Mouse (Mus musculus) left cerebral cortex, postnatal 10 days (tissue): Measurements from ENCODE around the gene Gm40460. TPM values are rescaled to one million over a fixed set of nuclear protein-coding genes. Genes with fewer than 3 reads are reported as not detected.
"Not testable (repeated sequence)": the region's sequence is repeated elsewhere in the genome, so short reads cannot be mapped to it uniquely, and the experiment has no call there.

ENCODE experiments used
- DNase-seq, 2 experiments: peaks; one replicate each; pipeline ENCODE4 v3.0.0; 2021 to 2022; ENCODE audit warnings: low spot score in 2 of 2, mixed read lengths in 1 of 2; ENCODE audit errors: extremely low spot score in 1 of 2
- intact Hi-C: fragments of 180-260 bp; cut with DNase I; formaldehyde crosslinking; loops from one replicate; pipeline ENCODE4 v1.15.1; 2025
- total RNA-seq, 2 experiments: library from RNA; stranded (reverse); gene quantifications; 2 replicates each; pipeline ENCODE4 v1.2.3; 2021

The Gm40460 gene
- not detected for total RNA-seq

DNA sequence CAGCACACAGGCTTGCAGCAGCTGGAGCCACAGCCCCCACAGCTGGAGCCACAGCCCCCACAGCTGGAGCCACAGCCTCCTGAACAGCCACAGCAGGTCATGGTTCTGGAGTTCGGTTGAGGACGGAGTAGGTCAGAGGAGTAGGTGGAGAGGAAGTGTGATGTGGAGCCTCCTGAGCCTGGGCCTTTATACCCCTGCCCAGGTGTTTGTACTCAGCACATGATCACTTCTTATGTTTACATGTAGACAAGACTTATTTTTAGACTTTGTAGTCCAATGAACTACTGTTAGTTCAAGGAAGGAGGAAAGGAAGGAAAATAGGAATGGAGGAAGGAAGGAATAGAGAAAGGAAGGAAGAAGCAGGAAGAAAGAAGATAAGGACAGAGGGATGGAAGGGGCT is at the start of gene Gm40460:
Gene Gm40460 (minus strand): TSS at position 101 of the 400 bp plus-strand sequence.
- intact Hi-C loops: no loop called here

DNA sequence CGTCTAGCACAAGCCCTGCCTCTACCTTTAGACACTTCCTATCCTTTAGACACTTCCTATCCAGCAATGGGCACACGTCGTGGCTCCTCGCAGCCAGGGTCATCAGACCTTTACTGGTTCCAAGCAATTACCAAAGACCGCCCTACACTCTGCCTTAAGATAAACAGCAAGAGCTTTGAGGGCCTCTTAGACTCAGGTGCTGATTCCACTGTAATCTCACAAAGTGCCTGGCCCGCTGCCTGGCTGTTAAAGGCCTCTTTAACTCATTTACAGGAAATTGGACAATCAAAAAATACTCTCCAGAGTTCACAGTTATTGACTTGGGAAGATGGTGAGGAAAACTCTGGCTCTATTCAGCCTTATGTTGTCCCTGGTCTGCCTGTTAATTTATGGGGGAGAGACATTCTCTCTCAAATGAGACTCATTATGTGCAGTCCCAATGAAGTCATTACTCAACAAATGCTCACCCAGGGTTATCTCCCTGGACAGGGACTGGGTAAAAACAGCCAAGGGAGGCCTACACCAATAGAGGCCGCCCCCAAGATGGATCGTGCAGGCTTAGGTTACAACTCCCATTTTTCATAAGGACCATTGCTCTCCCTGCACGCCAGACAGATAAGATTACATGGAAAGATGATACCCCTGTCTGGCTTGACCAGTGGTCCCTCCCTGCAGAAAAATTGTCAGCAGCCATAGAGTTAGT is 45.2 kb upstream of the Gm40460 start:
- DNase-seq, intact Hi-C loops: not testable (repeated sequence)

More for the DNA sequence above, at the start of gene Gm40460:
- no peak for DNase-seq

DNA sequence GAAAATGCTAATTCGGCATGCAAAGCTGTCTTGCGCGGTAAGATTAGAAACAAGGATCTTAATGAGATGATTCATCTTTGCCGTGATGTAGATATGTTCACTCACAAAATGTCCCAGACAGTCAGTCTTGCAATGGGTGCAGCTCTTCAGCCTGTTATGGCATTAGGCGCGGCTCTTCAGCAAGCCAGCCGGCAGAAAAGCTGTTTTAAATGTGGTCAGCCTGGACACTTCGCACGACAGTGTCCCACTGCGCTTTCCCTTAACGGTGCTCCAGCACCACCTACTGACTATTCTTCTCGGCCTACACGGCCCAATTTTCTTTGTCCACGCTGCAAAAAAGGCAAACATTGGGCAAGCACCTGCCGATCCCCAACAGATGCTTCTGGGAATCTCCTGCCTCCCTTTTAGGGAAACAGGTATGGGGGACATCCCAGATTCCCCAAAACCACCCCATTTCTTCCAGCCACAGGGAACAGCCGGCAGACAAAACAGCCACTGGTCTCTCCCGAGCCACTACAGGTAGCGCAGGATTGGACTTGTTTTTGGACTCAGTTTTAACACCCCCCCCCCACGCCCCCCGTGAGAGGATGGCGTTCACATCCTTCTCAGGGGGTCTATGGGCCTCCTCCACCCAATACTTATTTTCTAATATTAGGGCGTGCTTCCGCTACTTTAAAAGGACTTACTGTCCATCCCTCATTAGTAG is 44.4 kb upstream of the Gm40460 start:
- intact Hi-C loops: no loop called here
- DNase-seq: peak; percentile 20 to 45

DNA sequence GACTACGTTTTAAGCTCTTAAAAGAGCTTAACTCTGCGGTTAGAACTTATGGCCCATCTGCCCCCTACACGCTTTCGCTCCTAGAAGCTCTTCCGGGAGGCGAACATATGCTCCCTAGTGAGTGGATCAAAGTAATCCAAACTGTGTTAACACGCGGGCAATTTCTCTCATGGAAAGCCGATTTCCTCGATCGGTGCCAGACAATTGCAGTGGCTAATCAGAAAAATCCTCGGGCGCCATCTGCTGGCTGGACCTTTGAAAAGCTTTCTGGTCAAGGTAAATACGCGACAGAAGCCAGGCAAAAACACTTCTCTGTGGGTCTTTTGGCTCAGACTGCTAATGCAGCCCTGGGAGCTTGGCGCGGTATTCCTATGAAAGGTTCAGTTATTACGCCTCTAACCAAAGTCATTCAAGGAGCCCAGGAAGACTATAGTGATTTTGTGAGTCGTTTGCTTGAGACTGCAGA is 43.8 kb upstream of the Gm40460 start:
- peak; percentile 90 to 93 for DNase-seq
- intact Hi-C loops: no loop called here

DNA sequence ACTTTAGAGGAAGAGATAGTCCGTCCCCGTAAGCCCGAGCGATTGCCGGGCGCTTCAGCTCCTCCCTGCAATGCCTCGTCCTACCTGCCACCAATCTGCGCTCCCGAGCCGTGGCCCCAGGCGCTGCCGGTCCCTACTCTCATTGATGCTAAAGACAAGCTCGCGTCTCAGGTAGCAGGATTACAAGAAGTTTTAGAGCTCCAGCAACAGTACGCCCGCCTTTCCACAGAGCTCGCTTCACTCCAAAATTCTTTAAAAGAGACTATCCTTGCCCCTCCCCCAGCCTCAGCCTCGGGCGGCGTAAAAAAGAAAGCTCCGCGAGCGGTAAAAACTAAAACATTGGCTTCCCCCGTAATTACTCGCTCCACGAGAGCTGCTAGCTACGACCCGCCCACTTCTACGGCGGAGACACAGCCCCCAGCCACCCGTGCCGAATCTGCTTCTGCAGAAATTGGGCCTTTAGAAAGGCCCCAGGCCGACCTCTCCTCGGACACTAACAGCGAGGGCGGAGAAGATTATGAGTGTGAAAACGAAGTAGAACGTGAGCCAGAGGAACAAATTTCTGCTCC is 43.2 kb upstream of the Gm40460 start:
- peak; percentile 16 to 70 for DNase-seq
- intact Hi-C loops: no loop called here

DNA sequence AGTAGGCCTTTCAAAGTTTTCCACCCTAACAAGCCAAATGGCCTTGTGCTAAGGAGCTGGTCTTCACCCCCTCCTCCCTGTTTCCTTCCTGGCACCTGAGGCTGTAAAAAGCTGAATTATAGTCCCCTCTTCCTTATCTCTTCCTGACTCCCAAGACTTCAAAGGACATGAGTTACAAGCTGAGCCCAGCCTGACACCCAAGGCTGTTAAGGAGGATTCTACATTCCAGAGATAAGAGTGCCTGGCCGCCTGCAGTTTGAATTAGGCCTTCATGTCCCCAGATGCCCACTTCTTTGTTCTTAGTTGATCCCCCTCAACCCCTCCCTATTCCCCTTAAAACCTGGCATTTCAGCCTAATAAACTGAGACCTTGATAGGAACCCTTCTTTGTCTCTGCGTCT is 42.0 kb upstream of the Gm40460 start:
- intact Hi-C loops: not testable (repeated sequence)

DNA sequence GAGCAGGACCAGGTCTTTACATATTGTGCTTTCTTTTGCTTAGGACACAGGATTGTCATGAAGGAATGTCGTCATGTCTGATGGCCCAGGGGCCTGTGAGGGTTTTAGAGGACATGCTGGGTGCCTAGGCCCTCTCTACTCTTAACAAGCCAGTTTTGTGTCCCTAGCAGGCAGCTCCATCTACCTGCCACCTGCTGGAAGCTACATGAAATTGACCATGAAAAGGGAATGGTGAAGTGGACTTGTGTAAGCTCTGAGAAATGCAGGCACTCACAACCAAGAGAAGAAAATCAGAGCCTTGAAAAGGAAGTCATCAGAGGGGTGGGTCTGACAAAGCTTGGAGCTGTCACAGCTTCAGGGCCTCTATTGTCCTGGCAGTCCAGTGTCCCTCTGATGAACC is 38.4 kb upstream of the Gm40460 start:
- DNase-seq, intact Hi-C loops: not testable (repeated sequence)

More for the DNA sequence above, 42.0 kb upstream of the Gm40460 start:
- not testable (repeated sequence) for DNase-seq

DNA sequence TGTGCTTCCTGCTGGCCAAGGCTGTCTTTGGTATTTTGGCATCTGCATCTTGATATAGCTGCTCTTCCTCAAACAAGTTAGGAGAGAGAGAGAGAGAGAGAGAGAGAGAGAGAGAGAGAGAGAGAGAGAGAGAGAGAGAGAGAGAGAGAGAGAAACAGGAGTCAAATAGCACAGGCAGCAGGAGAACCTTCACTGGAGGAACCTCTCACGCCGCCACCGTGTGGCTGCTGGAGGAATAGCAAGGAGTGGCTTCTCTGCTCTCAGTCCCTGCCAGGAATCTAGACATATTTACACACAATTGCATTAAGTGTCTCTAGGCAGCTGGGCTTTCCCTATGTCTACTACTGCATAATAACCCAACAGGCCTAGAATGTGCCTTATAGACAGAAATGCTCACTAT is 37.3 kb upstream of the Gm40460 start:
- intact Hi-C loops: loop anchor here (1.0 kb wide), 1 partner anchor 15 kb away; no protein-coding TSS in a partner anchor
- peak; percentile 39 to 79 for DNase-seq

DNA sequence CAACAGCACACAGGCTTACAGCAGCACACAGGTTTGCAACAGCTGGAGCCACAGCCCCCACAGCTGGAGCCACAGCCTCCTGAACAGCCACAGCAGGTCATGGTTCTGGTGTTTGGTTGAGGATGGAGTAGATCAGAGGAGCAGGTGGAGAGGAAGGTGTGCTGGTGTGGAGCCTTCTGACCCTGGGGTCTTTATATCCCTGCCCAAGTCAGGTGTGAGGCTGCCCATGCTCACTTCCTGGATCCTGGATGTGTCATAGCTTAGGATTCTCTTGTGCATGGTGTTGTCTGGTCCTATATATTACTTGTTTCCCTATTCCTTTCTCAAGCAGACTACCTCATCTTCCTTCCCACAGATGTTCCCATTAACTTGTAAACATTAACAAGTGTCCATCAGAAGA is 33.4 kb upstream of the Gm40460 start, which contains the start of gene Gm4559:
Gene Gm4559 (minus strand): TSS at position 101 of the 400 bp plus-strand sequence.
- intact Hi-C loops, DNase-seq: not testable (repeated sequence)

DNA sequence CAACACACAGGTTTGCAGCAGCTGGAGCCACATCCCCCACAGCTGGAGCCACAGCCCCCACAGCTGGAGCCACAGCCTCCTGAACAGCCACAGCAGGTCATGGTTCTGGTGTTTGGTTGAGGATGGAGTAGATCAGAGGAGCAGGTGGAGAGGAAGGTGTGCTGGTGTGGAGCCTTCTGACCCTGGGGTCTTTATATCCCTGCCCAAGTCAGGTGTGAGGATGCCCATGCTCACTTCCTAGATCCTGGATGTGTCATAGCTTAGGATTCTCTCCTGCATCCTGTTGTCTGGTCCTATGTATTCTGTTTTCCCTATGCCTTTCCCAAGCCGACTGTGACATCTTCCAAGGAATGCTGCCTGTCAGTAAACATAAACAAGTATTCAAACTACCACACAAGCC is 17.4 kb upstream of the Gm40460 start, which contains the start of gene Gm2431:
Gene Gm2431 (minus strand): TSS at position 101 of the 400 bp plus-strand sequence.
- intact Hi-C loops: not testable (repeated sequence)

DNA sequence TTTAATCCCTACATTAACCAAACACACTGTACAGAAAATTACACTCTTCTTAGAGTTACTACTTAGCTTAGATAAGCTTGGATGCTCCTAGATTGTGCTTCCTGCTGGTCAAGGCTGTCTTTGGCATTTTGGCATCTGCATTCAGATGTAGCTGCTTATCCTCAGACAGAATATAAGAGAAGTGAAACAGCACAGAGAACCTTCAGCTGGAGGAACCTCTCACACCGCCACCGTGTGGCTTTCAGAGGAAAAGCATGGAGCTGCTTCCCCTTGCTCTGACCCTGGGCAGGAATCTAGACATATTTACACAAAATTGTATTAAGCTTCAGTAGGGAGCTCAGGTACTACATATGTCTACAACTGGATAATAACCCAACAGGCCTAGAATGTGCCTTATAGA is 14.6 kb upstream of the Gm40460 start:
- intact Hi-C loops: no loop called here
- peak; percentile 8 to 42 for DNase-seq

More for the DNA sequence above, 17.4 kb upstream of the Gm40460 start, which contains the start of gene Gm2431:
- DNase-seq: not testable (repeated sequence)

DNA sequence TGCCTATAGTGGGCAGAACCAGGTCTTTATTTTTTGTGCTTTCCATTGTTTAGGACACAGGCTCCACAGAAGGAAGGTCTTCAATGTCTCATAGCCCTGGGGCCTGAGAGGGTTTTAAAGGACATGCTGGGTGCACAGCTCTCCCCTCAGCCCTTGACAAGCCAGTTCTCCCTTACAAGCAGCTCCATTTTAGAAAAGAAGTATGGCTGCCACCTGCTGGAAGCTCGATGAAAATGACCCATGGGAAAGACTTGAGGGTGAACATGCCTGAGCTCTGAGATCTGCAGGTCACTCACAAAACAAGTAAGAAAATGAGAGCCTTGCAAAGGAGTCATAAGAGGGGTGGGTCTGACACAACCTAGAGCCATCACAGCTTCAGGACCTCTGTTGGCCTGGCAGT is 8.9 kb upstream of the Gm40460 start:
- intact Hi-C loops: loop anchor here (5.0 kb wide), 1 partner anchor 103 kb away; no protein-coding TSS in a partner anchor
- DNase-seq: peak; percentile 3 to 46

DNA sequence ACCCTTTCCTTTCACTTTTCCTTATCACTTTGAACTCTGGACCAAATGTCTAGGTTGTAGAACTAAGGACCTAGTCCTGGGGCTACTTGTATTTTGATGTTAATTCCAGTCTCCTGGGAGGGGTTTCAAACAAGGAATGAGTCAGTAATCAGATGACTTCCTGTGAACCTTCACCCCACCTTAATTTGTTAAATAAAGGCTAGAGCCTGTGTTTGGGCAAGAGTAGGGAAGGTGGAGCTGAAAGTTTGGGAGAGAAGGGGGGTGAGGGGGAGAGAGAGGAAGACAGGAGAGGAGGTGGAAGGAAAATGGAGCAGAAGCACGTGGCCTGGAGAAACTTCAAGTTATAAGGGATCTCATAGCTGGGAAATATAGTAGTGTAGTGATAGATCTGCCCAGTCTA is 9.3 kb downstream of the Gm40460 start:
- intact Hi-C loops: no loop called here
- no peak for DNase-seq

DNA sequence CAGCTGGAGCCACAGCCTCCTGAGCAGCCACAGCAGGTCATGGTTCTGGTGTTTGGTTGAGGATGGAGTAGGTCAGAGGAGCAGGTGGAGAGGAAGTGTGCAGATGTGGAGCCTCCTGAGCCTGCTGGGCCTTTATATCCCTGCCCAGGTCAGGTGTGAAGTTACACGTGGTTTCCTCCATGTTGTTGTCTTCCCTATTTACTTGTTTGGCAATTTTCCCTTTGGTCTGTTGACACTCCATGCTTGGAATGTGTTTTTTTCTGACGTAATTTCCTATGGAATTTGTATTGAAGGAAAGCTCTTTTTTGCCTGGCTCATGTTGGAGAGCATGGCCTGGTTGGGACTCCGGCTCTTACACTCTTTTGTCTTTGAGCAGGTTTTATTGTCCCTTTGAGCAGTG is 11.0 kb downstream of the Gm40460 start, which contains the start of gene Krtap5-5:
Gene Krtap5-5 (minus strand): TSS at position 101 of the 400 bp plus-strand sequence.
- intact Hi-C loops, DNase-seq: not testable (repeated sequence)

DNA sequence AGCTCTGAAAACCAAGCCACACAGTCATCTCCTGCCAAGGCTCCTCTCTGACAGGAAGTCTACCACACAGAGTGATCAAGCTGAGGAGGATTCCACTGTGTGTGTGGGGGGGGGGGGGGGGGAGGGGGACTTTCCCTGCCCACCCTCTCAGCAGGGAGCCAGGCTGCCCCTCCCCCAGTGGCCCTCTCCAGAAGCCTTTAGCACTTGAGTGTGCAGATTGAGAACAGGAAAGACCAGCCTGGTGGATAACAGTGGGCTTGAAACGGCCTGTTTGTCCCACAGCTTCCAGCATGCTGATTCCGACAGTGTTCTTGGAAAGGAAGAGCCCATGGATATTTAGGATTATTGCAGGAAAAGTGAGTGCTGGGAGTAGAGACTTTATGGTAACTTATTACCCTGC is 16.4 kb downstream of the Gm40460 start:
- DNase-seq: no peak
- intact Hi-C loops: no loop called here

DNA sequence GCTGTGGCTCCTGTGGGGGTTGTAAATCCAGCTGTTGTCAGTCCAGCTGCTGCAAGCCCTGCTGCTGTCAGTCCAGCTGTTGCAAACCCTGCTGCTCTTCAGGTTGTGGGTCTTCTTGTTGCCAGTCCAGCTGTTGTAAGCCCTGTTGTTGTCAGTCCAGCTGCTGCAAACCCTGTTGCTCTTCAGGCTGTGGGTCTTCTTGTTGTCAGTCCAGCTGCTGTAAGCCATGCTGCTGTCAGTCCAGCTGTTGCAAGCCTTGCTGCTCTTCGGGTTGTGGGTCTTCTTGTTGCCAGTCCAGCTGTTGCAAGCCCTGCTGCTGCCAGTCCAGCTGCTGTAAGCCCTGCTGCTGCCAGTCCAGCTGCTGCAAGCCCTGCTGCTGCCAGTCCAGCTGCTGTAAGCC is 28.7 kb downstream of the Gm40460 start:
- DNase-seq, intact Hi-C loops: not testable (repeated sequence)

DNA sequence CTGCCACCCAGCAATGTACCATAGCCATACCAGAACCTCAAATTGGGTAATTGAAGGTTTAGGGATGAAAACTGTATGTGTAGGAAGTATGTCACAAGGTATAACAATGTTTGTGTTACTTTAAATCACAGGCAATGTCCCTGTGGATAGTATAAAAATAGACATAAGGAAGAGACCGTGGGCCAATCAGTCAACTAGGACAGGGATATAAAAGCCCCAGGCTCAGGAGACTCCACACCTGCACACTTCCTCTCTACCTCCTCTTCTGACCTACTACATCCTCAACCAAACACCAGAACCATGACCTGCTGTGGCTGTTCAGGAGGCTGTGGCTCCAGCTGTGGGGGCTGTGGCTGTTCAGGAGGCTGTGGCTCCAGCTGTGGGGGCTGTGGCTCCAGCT is 29.3 kb downstream of the Gm40460 start, which contains the start of gene Gm7579:
Gene Gm7579 (plus strand): TSS at position 301 of the 400 bp plus-strand sequence.
- no peak for DNase-seq

DNA sequence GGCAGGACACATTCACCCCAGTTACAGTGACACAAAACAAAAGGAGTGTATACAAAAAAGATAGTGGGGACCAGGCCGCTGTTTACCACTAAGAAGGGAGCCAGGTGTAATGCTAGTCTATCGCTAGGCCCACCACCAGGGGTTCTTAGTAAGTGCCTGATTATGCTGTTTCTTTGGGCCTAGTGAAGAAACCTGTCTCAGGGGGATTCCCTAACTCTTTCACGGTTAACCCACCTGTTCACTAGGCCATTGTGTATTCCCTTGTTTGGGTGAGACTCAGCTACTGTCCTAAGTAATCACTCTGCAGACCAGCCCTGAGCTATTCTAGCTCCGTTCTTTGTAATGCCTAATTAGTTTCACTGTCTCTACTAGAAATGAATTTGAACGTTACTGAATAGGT is 34.0 kb downstream of the Gm40460 start:
- intact Hi-C loops, DNase-seq: not testable (repeated sequence)

More for the DNA sequence above, 29.3 kb downstream of the Gm40460 start, which contains the start of gene Gm7579:
- intact Hi-C loops: no loop called here

DNA sequence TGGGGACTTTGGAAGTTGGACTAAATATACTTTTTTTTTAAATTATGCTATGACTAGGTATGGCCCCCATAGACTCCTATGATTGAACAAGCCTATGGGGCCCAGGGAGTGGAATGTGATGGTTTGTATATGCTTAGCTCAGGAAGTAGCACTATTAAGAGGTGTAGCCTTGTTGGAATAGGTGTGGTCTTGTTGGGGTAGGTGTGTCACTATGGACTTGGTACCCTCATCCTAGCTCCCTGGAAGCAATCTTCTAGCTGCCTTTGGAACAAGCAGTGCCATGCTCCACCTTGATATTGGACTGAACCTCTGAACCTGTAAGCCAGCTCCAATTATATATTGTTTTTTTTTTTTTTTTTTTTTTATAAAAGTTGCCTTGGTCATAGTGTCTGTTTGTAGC is 35.4 kb downstream of the Gm40460 start:
- intact Hi-C loops: no loop called here
- no peak for DNase-seq
